Mouse (Mus musculus) heart, embryonic 12.5 days (tissue): ENCODE measurements at regions not wholly inside any gene's neighbourhood (a gene's known extent, or its start where the extent isn't known, plus 50 kb on each side); places are given as distances from the start of the nearest gene placed in this dataset.

Experiments
- ATAC-seq: fragments of 200-750 bp; cut with Nextera tagmentation; 2 replicates; pipeline ENCODE4 v1.8.0; 2017; ENCODE audit warnings: moderate TSS enrichment, moderate library complexity; ENCODE audit not compliant: insufficient number of reproducible peaks, low FRiP score
- H3K27ac ChIP-seq: fragments of 300-500 bp; sonication (generic); 2 replicates; pipeline ENCODE4 v1.5.1; 2016; ENCODE audit warnings: mild to moderate bottlenecking, moderate library complexity; ENCODE audit not compliant: poor library complexity, severe bottlenecking
- H3K27me3 ChIP-seq: fragments of 300-500 bp; sonication (generic); replicated peaks from 2 replicates; pipeline ENCODE4 v1.6.1; 2016; ENCODE audit warnings: mild to moderate bottlenecking, moderate library complexity
- H3K36me3 ChIP-seq: fragments of 300-500 bp; sonication (generic); 2 replicates; pipeline ENCODE4 v1.6.1; 2016; ENCODE audit warnings: mild to moderate bottlenecking, moderate library complexity
- H3K4me1 ChIP-seq: fragments of 300-500 bp; sonication (generic); replicated peaks from 2 replicates; pipeline ENCODE4 v1.6.1; 2016; ENCODE audit warnings: mild to moderate bottlenecking
- H3K4me2 ChIP-seq: fragments of 300-500 bp; sonication (generic); 2 replicates; pipeline ENCODE4 v1.6.1; 2016; ENCODE audit warnings: mild to moderate bottlenecking, moderate library complexity
- H3K4me3 ChIP-seq: fragments of 300-500 bp; sonication (generic); 2 replicates; pipeline ENCODE4 v1.5.1; 2016; ENCODE audit warnings: mild to moderate bottlenecking
- H3K9ac ChIP-seq: fragments of 300-500 bp; sonication (generic); 2 replicates; pipeline ENCODE4 v1.6.1; 2016; ENCODE audit warnings: mild to moderate bottlenecking, moderate library complexity
- H3K9me3 ChIP-seq: fragments of 300-500 bp; sonication (generic); replicated peaks from 2 replicates; pipeline ENCODE4 v1.6.1; 2016; ENCODE audit warnings: mild to moderate bottlenecking, moderate library complexity
- WGBS: fragments of 180-500 bp; shearing (Covaris S2); methylation state at CpG from one replicate; pipeline ENCODE4 v1.1.7; 2016; 5-methylcytosine and 5-hydroxymethylcytosine counted together

DNA sequence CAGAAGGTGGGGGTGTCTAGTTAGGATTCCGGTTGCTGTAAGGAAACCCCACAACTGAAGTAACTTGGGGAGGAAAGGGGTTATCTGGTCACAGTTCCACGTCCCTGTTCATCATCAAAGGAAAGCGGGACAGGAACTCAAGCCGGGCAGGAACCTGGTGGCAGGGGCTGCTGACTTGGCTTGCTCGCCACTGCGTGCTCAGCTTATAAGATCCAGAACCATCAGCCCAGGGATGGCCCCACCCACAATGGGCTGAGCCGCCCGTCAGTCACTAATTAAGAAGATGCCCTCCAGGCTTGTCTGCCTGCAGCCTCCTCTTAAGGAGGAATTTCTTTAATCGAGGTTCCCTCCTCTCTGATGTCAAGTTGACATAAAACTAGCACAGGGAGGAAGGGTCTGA lies 275.1 kb upstream of the Jarid2 start:
- H3K27me3 ChIP-seq = no peaks in the 10 kb centered on the region
- no peak overlapping the region for H3K9ac ChIP-seq
- ATAC-seq = peak; percentile 48; the same call in 1 of the 2 replicates
- H3K27ac ChIP-seq = no peak overlapping the region
- H3K36me3 ChIP-seq = no peaks in the 10 kb centered on the region
- 16% methylated on average over 9 of the region's 9 CpGs for WGBS
- no peak overlapping the region for H3K4me2 ChIP-seq
- peaks cover 8% of the 10 kb centered on the region for H3K9me3 ChIP-seq
- no peak overlapping the region for H3K4me3 ChIP-seq
- H3K4me1 ChIP-seq = peaks cover 21% of the 10 kb centered on the region

DNA sequence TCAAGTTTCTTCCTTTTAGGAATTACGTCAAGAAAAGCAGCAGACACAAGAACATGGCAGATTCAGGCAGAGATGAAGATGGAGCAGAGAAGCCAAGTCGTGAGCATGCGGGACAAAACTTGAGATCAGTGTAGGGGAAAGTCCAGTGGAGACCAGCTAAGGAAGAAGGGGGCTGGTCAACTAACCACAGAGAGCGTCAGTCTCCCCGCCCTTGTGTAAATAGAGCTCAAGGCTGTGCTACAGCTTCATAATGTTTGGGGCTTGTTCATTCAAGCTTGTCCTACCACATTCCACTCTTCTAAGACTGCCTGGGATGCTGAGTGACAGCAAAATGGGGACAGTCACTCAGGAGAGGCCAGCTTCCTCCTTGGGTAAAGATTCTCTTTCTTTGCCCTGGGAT lies 274.1 kb upstream of the Jarid2 start:
- Histone ChIP-seq H3K27me3 (no peaks in the 10 kb centered on the region), H3K9ac (no peak overlapping the region), H3K4me1 (peaks cover 21% of the 10 kb centered on the region), H3K4me3 (no peak overlapping the region), H3K36me3 (no peaks in the 10 kb centered on the region), H3K9me3 (peaks cover 7% of the 10 kb centered on the region), H3K4me2 (no peak overlapping the region), H3K27ac (no peak overlapping the region)
- WGBS = 74% methylated on average over 5 of the region's 5 CpGs
- no peak for ATAC-seq

DNA sequence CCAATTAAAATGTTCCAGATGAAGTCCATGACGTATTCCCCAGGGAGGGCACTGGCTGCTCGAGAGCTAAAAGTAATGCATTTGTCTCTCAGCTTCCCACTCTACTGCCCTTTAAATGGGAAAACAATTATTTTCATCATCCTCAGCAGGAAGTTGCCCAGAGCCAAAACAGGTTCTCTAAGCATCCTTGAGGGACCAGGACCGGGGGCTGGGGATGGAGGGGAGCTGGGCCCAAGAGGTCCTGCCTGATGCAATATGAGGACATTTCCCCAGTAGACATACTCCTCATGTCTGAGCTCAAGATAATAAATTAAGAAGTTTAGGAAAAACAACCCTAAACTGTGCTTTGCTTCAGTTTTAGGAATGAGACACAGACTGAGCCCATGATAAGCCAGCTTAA lies 270.5 kb upstream of the Jarid2 start:
- H3K9me3 ChIP-seq = peaks cover 8% of the 10 kb centered on the region
- no peak overlapping the region for H3K4me3 ChIP-seq
- H3K4me2 ChIP-seq = no peak overlapping the region
- no peaks in the 10 kb centered on the region for H3K36me3 ChIP-seq
- 65% methylated on average over 3 of the region's 3 CpGs for WGBS
- H3K9ac ChIP-seq = no peak overlapping the region
- H3K4me1 ChIP-seq = peaks cover 7% of the 10 kb centered on the region
- no peak for ATAC-seq
- no peaks in the 10 kb centered on the region for H3K27me3 ChIP-seq
- no peak overlapping the region for H3K27ac ChIP-seq

DNA sequence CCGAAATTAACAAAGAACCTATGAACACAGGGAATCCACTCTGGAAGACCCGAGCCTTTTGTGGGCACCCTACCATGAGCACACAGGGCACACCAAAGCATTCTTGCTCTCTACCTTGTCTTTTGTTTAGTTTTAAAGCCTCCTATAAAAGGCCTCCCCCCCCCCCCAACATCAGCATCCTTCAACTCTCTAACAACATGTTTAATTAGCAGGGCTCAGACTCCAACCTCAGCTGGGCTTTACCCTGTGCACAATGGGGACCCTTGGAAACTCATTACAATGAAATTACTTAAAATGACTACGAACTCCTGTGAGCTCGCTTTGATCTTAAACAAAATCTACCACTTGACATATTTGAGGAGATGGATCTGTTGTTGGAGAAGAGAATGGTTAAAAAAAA lies 270.1 kb upstream of the Jarid2 start:
- H3K4me1 ChIP-seq = peaks cover 3% of the 10 kb centered on the region
- no peak overlapping the region for H3K4me3 ChIP-seq
- H3K36me3 ChIP-seq = no peaks in the 10 kb centered on the region
- H3K9ac ChIP-seq = no peak overlapping the region
- 72% methylated on average over 4 of the region's 4 CpGs for WGBS
- no peaks in the 10 kb centered on the region for H3K27me3 ChIP-seq
- H3K9me3 ChIP-seq = peaks cover 8% of the 10 kb centered on the region
- no peak overlapping the region for H3K27ac ChIP-seq
- no peak for ATAC-seq
- no peak overlapping the region for H3K4me2 ChIP-seq

DNA sequence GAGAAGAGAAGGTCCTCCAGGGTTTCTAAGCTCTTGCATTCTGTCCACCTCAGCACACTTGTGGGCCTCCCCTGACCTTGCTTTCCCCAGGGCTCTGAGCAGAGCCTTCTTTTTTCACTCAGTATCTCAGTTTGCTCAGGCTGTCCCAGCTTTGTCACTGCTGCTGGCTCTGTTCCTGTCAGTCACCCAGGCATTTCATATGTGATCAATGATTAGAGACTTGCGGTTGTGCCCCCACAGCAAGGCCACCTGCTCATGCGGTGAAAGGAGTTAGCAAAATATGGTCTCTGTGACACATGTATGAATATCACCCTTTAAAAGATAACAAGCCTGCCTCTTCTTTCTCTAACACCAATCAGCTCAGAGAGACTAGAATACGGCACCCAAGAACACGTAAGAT lies 265.6 kb upstream of the Jarid2 start:
- no peaks in the 10 kb centered on the region for H3K27me3 ChIP-seq
- H3K36me3 ChIP-seq = no peaks in the 10 kb centered on the region
- H3K4me1 ChIP-seq = peaks cover 14% of the 10 kb centered on the region
- no peak for ATAC-seq
- H3K9ac ChIP-seq = no peak overlapping the region
- no peak overlapping the region for H3K4me3 ChIP-seq
- 92% methylated on average over 4 of the region's 4 CpGs for WGBS
- H3K27ac ChIP-seq = no peak overlapping the region
- no peak overlapping the region for H3K4me2 ChIP-seq
- H3K9me3 ChIP-seq = peaks cover 3% of the 10 kb centered on the region; the same call in 1 of the 2 replicates

DNA sequence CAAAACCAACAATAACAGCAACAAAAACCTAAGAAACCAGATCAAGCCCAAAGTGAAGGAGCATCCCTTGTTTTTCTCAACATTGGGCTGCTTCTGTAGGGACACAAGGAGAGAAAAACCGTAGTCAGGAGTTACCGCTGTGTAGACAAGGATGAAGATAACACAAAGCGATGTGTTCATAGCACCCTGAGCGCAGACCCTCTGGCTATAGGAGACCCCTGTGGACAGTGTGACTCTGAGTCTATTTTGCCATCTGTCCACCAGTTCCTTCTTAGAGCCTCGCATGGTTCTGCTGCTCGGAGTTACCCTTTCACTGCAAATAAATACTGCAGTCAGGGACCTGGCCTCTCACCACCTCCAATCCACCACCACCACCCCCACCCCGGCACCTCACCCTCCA lies 263.7 kb upstream of the Jarid2 start:
- no peak for ATAC-seq
- Histone ChIP-seq H3K27ac (no peak overlapping the region), H3K9ac (no peak overlapping the region), H3K9me3 (peaks cover 3% of the 10 kb centered on the region; the same call in 1 of the 2 replicates), H3K4me3 (no peak overlapping the region), H3K27me3 (no peaks in the 10 kb centered on the region), H3K4me1 (peaks cover 14% of the 10 kb centered on the region), H3K4me2 (no peak overlapping the region), H3K36me3 (no peaks in the 10 kb centered on the region)
- whole genome bisulfite sequencing = 50% methylated on average over 7 of the region's 7 CpGs

DNA sequence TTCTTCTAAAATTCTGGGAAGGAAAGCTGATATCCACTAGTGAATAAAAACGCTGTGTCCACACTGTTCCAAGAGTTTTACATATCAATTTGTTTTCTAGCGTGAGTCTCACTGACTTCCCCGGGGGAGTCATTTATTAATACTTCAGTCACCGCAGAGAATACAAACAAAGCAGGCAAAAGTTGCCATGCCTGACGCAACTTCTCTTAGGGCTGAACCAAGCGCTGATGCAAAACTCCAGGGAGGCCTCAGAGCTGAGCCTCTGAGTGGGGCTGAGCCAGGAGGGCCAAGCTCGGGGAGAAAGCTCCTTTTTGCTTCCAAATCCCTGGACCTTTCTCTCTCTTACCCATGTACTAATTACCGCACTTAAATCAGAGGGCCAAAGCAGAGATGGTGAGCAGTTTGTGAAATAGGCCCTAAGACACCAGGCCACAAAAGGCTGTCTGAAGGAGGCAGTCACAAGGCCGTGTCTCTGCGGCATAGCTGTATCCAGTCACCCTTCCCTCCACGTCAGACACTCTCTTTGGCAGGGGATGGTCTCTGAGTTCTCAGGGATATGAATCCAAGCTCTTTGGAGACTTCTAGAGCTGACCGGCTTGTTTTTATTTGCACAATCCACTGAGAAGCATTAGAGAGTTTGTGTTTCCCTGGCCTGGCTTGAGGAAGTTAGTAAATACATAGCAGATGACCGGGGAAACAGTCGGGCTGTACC lies 260.2 kb upstream of the Jarid2 start:
- H3K27ac ChIP-seq = no peak overlapping the region
- H3K4me3 ChIP-seq = no peak overlapping the region
- ATAC-seq = no peak
- H3K36me3 ChIP-seq = no peaks in the 10 kb centered on the region
- H3K4me1 ChIP-seq = peaks cover 14% of the 10 kb centered on the region
- WGBS = 81% methylated on average over 14 of the region's 14 CpGs
- H3K9ac ChIP-seq = no peak overlapping the region
- H3K9me3 ChIP-seq = no peaks in the 10 kb centered on the region
- no peaks in the 10 kb centered on the region for H3K27me3 ChIP-seq
- H3K4me2 ChIP-seq = no peak overlapping the region

DNA sequence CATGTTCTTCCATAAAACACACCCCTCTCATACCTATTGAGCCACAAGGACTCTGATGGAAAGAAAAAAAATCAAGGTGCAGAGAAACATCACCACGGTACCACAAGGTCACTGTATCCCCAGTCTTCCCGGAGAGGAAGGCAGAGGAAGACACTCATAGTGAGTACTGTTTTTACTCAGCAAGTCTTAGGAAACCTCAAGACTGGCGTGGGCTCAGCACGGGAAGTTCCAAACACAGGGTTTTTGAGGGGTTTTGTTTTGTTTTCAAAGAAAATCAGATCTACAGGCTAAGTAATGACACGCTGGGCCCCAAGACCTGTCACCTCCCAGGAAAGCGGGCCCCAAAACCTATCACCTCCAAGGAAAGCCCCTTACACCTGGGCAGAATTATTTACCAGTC lies 259.6 kb upstream of the Jarid2 start:
- Histone ChIP-seq H3K4me1 (peaks cover 13% of the 10 kb centered on the region), H3K36me3 (no peaks in the 10 kb centered on the region), H3K9me3 (no peaks in the 10 kb centered on the region), H3K27ac (no peak overlapping the region), H3K9ac (no peak overlapping the region), H3K4me2 (no peak overlapping the region), H3K27me3 (no peaks in the 10 kb centered on the region), H3K4me3 (no peak overlapping the region)
- 83% methylated on average over 6 of the region's 6 CpGs for WGBS
- ATAC-seq = no peak

DNA sequence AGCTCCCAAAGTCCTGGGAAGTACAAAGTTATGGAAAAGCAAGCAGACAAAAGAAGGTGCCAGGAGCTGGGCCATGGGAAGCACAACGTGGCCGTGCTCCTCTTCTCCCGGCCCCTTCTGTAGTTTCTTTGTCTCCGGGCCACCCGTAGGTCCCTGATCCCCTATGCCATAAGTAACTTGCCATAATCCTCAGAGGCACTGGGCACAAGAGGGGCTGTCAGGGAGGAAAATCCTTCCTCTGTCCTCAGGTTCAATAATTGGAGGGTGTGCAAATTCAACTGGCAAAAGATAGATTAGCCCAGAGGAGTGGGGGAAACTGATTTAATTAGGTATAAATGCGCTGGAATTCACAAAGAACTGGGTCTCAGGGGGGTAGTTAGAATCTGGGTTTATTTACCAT lies 256.1 kb upstream of the Jarid2 start:
- no peak for ATAC-seq
- WGBS = 63% methylated on average over 6 of the region's 6 CpGs
- H3K27me3 ChIP-seq = no peaks in the 10 kb centered on the region

DNA sequence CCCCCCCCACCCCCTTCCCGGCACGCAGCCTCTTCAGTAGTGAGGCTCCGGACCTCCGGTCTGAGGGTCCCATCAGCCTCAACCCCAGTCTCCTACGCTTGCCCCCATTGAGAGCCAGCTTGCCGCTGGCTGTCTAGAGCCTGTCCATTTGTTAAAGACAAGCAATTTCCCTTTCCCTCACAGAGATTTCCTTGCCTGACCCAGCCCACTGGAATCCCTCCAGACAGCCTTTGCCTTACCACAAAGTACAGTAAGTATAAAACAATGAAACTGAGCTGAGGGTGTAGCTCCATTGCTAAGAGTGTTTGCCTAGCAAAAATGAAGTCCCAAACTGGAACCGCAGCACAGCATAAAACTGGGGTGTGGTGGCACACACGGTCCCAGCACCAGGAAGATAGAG lies 252.4 kb upstream of the Jarid2 start:
- 66% methylated on average over 8 of the region's 8 CpGs for WGBS
- Histone ChIP-seq H3K4me2 (no peak overlapping the region), H3K4me3 (no peak overlapping the region), H3K4me1 (peaks cover 8% of the 10 kb centered on the region), H3K36me3 (no peaks in the 10 kb centered on the region), H3K9me3 (peaks cover 3% of the 10 kb centered on the region; the same call in 1 of the 2 replicates), H3K27ac (peak overlapping the region; percentile 55; the same call in 1 of the 2 replicates), H3K27me3 (no peaks in the 10 kb centered on the region), H3K9ac (no peak overlapping the region)
- ATAC-seq = no peak

More for the DNA sequence above, 256.1 kb upstream of the Jarid2 start:
- Histone ChIP-seq H3K9me3 (no peaks in the 10 kb centered on the region), H3K36me3 (no peaks in the 10 kb centered on the region), H3K27ac (no peak overlapping the region), H3K4me1 (peaks cover 8% of the 10 kb centered on the region), H3K4me3 (no peak overlapping the region), H3K9ac (no peak overlapping the region), H3K4me2 (no peak overlapping the region)

DNA sequence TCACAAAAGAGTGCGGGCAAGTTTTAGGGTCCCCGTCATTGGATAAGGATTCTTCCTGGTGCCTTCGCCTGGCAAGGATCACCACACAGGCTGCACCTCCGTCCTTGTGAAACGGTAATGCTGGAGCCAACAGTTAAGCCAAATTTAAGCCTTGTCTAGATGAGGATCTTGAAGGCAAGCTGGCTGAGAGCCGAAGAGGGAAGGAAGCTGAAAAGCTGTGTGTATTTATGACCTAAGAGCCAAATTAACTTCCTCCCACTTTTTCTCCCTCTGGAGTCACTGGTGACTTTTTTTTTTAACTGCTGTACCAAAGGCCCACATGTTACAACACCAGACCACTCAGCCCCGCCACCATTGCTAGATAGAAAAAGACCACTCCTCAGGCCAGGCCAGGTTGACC lies 249.1 kb upstream of the Jarid2 start:
- Histone ChIP-seq H3K4me1 (peaks cover 8% of the 10 kb centered on the region), H3K9me3 (peaks cover 3% of the 10 kb centered on the region; the same call in 1 of the 2 replicates), H3K9ac (no peak overlapping the region), H3K27ac (no peak overlapping the region), H3K4me2 (no peak overlapping the region), H3K36me3 (no peaks in the 10 kb centered on the region), H3K4me3 (no peak overlapping the region), H3K27me3 (no peaks in the 10 kb centered on the region)
- no peak for ATAC-seq
- WGBS = 83% methylated on average over 7 of the region's 7 CpGs

DNA sequence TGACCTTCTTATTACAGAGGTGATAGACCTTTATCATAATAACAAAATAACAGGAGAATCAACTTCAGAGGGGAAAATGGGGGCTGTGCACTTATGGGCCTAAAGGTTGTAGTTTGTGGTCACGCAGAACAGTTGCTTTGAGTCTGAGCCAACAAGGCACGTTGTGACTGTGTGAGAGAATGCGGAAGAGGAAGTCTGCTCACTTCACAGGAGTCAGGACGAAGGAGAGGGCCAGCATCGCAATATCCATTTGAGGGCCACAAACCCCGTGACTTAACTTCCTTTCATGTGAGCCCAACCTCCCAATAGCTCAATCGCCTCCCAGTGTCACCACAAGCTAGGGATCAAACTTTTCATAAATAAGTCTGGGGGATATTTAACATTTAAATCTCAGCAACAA lies 246.6 kb upstream of the Jarid2 start:
- no peaks in the 10 kb centered on the region for H3K36me3 ChIP-seq
- no peaks in the 10 kb centered on the region for H3K4me1 ChIP-seq
- H3K9ac ChIP-seq = no peak overlapping the region
- no peak overlapping the region for H3K4me2 ChIP-seq
- peaks cover 3% of the 10 kb centered on the region; the same call in 1 of the 2 replicates for H3K9me3 ChIP-seq
- H3K4me3 ChIP-seq = no peak overlapping the region
- no peak overlapping the region for H3K27ac ChIP-seq
- no peaks in the 10 kb centered on the region for H3K27me3 ChIP-seq
- ATAC-seq = no peak
- 70% methylated on average over 7 of the region's 7 CpGs for WGBS
